Mouse (Mus musculus) stomach, embryonic 16.5 days (tissue): ENCODE measurements around the gene Fgd2. TPM values are rescaled to one million over a fixed set of nuclear protein-coding genes. Genes with fewer than 3 reads are reported as not detected.
"Not testable (repeated sequence)": the region's sequence is repeated elsewhere in the genome, so short reads cannot be mapped to it uniquely, and the experiment has no call there.

ENCODE experiments used
- ATAC-seq: fragments of 200-750 bp; cut with Nextera tagmentation; 2 replicates; pipeline ENCODE4 v1.8.0; 2017; ENCODE audit warnings: moderate number of reproducible peaks, moderate TSS enrichment; ENCODE audit not compliant: insufficient read depth, low FRiP score
- H3K27ac ChIP-seq: fragments of 300-500 bp; sonication (generic); 2 replicates; pipeline ENCODE4 v1.5.1; 2014; ENCODE audit warnings: low read length
- H3K27me3 ChIP-seq: fragments of 300-500 bp; sonication (generic); 2 replicates; pipeline ENCODE4 v1.6.1; 2014; ENCODE audit warnings: low read length, control low read depth, mixed read lengths; ENCODE audit not compliant: control insufficient read depth, insufficient read depth
- H3K36me3 ChIP-seq: fragments of 300-500 bp; sonication (generic); 2 replicates; pipeline ENCODE4 v1.6.1; 2014; ENCODE audit warnings: low read length; ENCODE audit not compliant: control insufficient read depth, insufficient read depth
- H3K4me1 ChIP-seq: fragments of 300-500 bp; sonication (generic); 2 replicates; pipeline ENCODE4 v1.6.1; 2014; ENCODE audit warnings: low read length, control low read depth, mixed read lengths; ENCODE audit not compliant: control insufficient read depth, insufficient read depth
- H3K4me2 ChIP-seq: fragments of 300-500 bp; sonication (generic); 2 replicates; pipeline ENCODE4 v1.6.1; 2014; ENCODE audit warnings: low read depth, low read length, mixed read lengths
- H3K4me3 ChIP-seq: fragments of 300-500 bp; sonication (generic); replicated peaks from 2 replicates; pipeline ENCODE4 v1.5.1; 2014; ENCODE audit warnings: mild to moderate bottlenecking, low read length
- H3K9ac ChIP-seq: fragments of 300-500 bp; sonication (generic); 2 replicates; pipeline ENCODE4 v1.6.1; 2014; ENCODE audit warnings: low read length
- H3K9me3 ChIP-seq: fragments of 300-500 bp; sonication (generic); replicated peaks from 2 replicates; pipeline ENCODE4 v1.6.1; 2016; ENCODE audit warnings: low read length, control low read depth; ENCODE audit not compliant: control insufficient read depth
- WGBS: fragments of 180-500 bp; shearing (Covaris S2); extraction: QIAGEN DNeasy Blood & Tissue Kit; methylation state at CpG from one replicate; pipeline ENCODE4 v1.1.7; 2014; 5-methylcytosine and 5-hydroxymethylcytosine counted together
- polyA plus RNA-seq: library from polyadenylated mRNA; unstranded; fragments of >200 nt; fragmentation: Nextera tagmentation; extraction: Ambion mirVana; gene quantifications from 2 replicates; pipeline ENCODE4 v1.2.1, GENCODE M21; 2015

The Fgd2 gene
- polyA plus RNA-seq, 1 experiment from 2014 or later, result 13.1 TPM

GRCm38 (mm10) chr17:29388978-29389377, 28.3 kb downstream of the Fgd2 start:
- H3K36me3 ChIP-seq, result no peaks in the 10 kb centered on the region
- no peak for ATAC-seq
- H3K4me3 ChIP-seq, result no peak overlapping the region
- H3K9me3 ChIP-seq, result no peaks in the 10 kb centered on the region
- peaks cover 8% of the 10 kb centered on the region; the same call in 1 of the 2 replicates for H3K4me1 ChIP-seq
- no peak overlapping the region for H3K27ac ChIP-seq
- H3K9ac ChIP-seq, result no peak overlapping the region
- no peak overlapping the region for H3K4me2 ChIP-seq
- 76% methylated on average over 11 of the region's 11 CpGs for WGBS
- H3K27me3 ChIP-seq, result no peaks in the 10 kb centered on the region

- H3K9me3 ChIP-seq, result no peaks in the 10 kb centered on the region
- no peaks in the 10 kb centered on the region for H3K27me3 ChIP-seq
- H3K4me2 ChIP-seq, result no peak overlapping the region
- WGBS, result 66% methylated on average over 8 of the region's 8 CpGs
- ATAC-seq, result no peak
- H3K27ac ChIP-seq, result no peak overlapping the region
- no peak overlapping the region for H3K4me3 ChIP-seq
- H3K36me3 ChIP-seq, result no peaks in the 10 kb centered on the region
- H3K9ac ChIP-seq, result no peak overlapping the region
- H3K4me1 ChIP-seq, result peaks cover 11% of the 10 kb centered on the region; the same call in 1 of the 2 replicates
Observed at GRCm38 (mm10) chr17:29391280-29391679, 30.6 kb downstream of the Fgd2 start.

GRCm38 (mm10) chr17:29393335-29394089, 32.8 kb downstream of the Fgd2 start:
- 56% methylated on average over 14 of the region's 14 CpGs for WGBS
- peaks cover 25% of the 10 kb centered on the region for H3K4me1 ChIP-seq
- no peaks in the 10 kb centered on the region for H3K9me3 ChIP-seq
- ATAC-seq, result no peak
- no peaks in the 10 kb centered on the region for H3K27me3 ChIP-seq
- no peak overlapping the region for H3K4me3 ChIP-seq
- H3K9ac ChIP-seq, result no peak overlapping the region
- H3K27ac ChIP-seq, result no peak overlapping the region
- H3K36me3 ChIP-seq, result no peaks in the 10 kb centered on the region
- no peak overlapping the region for H3K4me2 ChIP-seq

- no peak overlapping the region for H3K9ac ChIP-seq
- 36% methylated on average over 9 of the region's 9 CpGs for WGBS
Observed at GRCm38 (mm10) chr17:29394106-29394760, 33.5 kb downstream of the Fgd2 start.

GRCm38 (mm10) chr17:29394761-29395160, 34.0 kb downstream of the Fgd2 start:
- not testable (repeated sequence) for H3K27me3 ChIP-seq, H3K9me3 ChIP-seq, H3K4me3 ChIP-seq, ATAC-seq, H3K4me2 ChIP-seq, H3K36me3 ChIP-seq, H3K9ac ChIP-seq, H3K27ac ChIP-seq
- peaks cover 37% of the 10 kb centered on the region for H3K4me1 ChIP-seq
- WGBS, result 74% methylated on average over 2 of the region's 2 CpGs

More at GRCm38 (mm10) chr17:29394106-29394760, 33.5 kb downstream of the Fgd2 start:
- Histone ChIP-seq H3K4me1 (peaks cover 32% of the 10 kb centered on the region), H3K4me2 (no peak overlapping the region), H3K27ac (no peak overlapping the region), H3K4me3 (no peak overlapping the region), H3K27me3 (no peaks in the 10 kb centered on the region), H3K9me3 (no peaks in the 10 kb centered on the region), H3K36me3 (no peaks in the 10 kb centered on the region)
- ATAC-seq, result no peak

GRCm38 (mm10) chr17:29395381-29395780, 34.7 kb downstream of the Fgd2 start:
- Histone ChIP-seq H3K4me3 (no peak overlapping the region), H3K4me1 (peaks cover 37% of the 10 kb centered on the region), H3K27ac (no peak overlapping the region), H3K9ac (no peak overlapping the region), H3K4me2 (no peak overlapping the region), H3K36me3 (no peaks in the 10 kb centered on the region), H3K9me3 (no peaks in the 10 kb centered on the region), H3K27me3 (no peaks in the 10 kb centered on the region)
- ATAC-seq, result no peak
- 53% methylated on average over 7 of the region's 7 CpGs for WGBS

- WGBS, result 54% methylated on average over 6 of the region's 6 CpGs
- Histone ChIP-seq H3K4me3 (no peak overlapping the region), H3K4me2 (no peak overlapping the region), H3K27ac (no peak overlapping the region), H3K27me3 (no peaks in the 10 kb centered on the region), H3K9ac (no peak overlapping the region), H3K4me1 (peaks cover 37% of the 10 kb centered on the region), H3K36me3 (no peaks in the 10 kb centered on the region), H3K9me3 (no peaks in the 10 kb centered on the region)
- ATAC-seq, result no peak
Observed at GRCm38 (mm10) chr17:29396056-29396799, 35.5 kb downstream of the Fgd2 start.

GRCm38 (mm10) chr17:29396821-29397242, 36.1 kb downstream of the Fgd2 start:
- H3K9me3 ChIP-seq, result no peaks in the 10 kb centered on the region
- peak overlapping the region; percentile 34; the same call in 1 of the 2 replicates for H3K9ac ChIP-seq
- H3K27ac ChIP-seq, result 0 out of 2 replicates have a peak overlapping the region, but pooled peaks have one; percentile 7
- H3K4me2 ChIP-seq, result 0 out of 2 replicates have a peak overlapping the region, but pooled peaks have one; percentile 16
- H3K4me3 ChIP-seq, result no peak overlapping the region
- ATAC-seq, result peak; percentile 58
- peaks cover 37% of the 10 kb centered on the region for H3K4me1 ChIP-seq
- no peaks in the 10 kb centered on the region for H3K36me3 ChIP-seq
- H3K27me3 ChIP-seq, result no peaks in the 10 kb centered on the region
- WGBS, result 16% methylated on average over 6 of the region's 6 CpGs
